Mouse (Mus musculus) layer of hippocampus, adult 9-10 months (tissue): ENCODE measurements at regions not wholly inside any gene's neighbourhood (a gene's known extent, or its start where the extent isn't known, plus 50 kb on each side); places are given as distances from the start of the nearest gene placed in this dataset.

ENCODE experiments used
- DNase-seq: peaks from one replicate; pipeline ENCODE4 v3.0.0; 2022; ENCODE audit warnings: low spot score

DNA sequence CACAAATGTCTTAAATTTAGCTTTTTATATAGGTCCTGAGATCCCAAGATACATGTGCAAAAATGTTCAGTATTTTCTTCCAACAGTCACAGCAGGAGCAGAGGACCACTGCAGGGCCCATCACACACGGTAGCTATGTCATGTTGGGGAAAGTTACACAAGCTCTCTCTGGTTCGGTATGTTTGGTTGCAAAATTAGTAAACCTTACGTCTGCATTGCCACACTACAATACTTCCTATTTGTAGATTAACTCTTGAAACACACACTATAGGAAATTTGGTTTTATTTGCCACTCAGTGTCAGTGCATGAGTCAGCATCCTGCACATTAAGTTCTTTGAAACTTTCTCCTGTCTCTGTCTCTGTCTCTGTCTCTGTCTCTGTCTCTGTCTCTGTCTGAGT, 82.0 kb downstream of the Cth start:
- DNase-seq, result no peak

DNA sequence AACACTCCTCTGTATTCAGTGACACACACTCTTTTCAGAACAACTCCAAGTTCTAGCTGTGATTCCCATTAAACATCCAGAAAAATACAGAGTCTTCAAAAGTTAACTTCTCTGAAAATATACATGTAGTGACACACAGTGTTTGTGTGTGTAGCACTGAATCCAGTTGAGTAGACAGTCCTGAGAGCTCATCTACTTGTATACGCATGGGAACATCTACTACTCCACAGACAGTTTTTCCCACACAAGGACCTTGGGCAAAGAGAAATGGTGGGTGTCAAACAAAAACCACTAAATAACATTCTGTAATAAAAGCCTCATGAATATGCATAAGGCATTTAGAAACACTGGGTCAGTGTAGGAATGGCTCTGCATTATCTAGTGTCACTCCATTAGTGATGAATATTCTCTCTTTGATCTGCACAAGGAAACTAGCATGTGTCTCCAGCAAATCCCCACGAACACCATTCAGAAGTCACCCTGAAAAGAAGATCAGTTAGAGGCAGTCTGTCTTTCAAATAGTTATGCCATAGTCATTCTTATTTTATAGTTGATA, 83.6 kb downstream of the Cth start:
- DNase-seq, result no peak

DNA sequence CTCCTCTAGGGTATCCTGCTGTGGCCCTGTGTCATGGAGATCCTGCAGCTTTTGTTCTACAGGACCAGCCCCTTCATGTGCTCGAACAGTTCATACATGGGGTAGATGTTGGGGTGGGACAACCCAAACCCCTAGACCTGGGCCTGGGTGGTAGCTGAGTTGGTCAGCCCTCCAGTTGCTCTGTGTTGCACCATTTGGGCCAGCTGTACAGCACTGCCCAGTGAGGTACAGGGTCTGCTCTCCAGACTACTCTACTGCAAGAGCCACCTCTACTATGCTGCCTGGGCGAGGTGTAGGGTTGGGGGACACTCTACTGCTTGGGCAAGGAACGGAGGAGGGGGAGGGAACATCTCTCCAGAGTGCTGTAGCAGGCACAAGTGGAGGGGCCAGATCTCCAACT, 120.6 kb downstream of the Cth start:
- DNase-seq, result no peak

DNA sequence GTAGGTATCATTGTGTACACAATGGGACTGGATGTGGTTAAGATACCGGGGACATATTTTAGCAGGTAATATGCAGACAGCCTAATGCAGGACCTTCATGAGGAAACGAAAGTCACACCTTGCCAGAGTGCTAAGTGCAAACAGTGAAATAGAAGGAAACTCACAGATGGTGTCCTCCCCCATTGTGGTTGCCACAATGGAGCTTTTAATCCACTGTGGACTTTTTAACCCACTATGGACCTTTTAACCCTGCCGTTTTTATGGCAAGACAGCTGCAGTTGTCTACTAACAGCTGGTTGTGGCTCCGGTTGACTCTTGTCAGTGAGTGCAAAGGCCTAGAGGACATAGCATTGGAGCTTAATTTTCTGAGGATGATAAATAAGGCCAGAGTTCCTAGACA, 121.5 kb downstream of the Cth start:
- DNase-seq, result no peak

DNA sequence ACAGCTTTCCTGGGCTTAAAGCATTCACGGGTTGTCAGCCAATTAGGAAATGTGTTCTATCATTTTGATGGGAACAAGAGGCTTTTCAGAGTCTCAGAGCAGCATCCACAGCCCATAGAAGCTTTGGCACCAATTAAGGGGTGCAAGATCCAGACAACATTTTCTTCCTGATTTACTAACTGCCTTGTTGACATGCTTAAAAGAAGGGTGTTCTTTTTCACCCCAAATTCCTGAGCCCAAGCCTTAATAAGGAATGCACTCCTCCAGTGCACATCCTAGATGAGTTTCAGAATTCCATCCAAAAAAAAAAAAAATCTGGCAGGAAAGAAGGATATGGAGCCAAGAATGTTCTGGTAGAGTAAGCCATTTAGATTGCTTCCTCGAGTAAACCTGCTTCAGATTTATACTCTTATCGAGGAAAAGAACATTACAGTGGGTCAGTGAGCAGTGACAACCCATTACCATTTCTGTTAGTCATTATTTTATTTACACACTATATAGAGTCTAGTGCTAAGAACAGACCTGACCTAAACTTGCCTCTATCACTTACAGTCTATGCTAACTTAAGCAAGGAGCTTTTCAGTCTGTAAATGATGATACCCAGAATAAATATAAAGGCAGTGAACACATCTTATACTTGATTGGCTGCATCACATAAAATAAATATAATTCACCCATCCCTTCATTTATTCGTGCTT, 137.2 kb downstream of the Cth start:
- no peak for DNase-seq

DNA sequence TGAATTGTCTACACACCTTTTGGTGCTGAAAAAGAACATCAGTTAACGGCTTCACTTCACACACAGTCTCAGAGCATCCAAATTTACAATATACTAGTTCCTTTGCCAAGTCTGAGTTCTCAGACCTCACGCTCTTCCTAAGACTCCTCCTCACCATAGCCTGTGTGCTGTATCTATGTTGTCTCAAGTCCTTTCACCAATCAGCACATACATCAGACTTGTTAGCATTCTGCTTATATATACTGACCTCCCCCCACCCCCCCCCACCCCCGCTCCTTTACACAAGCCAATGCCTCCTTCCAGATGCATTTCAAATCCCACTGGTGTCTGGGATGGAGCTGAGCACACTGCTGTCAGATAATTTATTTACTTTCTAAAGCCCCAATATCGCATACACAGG, 143.8 kb downstream of the Cth start:
- no peak for DNase-seq

DNA sequence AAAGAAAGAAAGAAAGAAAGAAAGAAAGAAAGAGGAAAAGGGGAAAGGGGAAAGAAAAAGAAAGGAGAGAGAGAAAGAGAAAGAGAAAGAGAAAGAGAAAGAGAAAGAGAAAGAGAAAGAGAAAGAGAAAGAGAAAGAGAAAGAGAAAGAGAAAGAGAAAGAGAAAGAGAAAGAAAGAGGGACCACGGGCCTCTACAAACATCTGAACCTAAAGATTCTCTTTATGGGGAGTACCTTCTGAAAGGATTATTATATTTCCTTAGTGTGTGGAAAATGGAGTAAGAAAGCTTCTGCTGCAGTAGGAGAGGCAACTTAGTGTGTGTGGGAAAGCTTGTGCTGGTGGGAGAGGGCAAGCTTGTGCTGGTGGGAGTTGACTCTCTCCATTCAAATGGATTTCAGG, 147.1 kb downstream of the Cth start:
- DNase-seq, result no peak

DNA sequence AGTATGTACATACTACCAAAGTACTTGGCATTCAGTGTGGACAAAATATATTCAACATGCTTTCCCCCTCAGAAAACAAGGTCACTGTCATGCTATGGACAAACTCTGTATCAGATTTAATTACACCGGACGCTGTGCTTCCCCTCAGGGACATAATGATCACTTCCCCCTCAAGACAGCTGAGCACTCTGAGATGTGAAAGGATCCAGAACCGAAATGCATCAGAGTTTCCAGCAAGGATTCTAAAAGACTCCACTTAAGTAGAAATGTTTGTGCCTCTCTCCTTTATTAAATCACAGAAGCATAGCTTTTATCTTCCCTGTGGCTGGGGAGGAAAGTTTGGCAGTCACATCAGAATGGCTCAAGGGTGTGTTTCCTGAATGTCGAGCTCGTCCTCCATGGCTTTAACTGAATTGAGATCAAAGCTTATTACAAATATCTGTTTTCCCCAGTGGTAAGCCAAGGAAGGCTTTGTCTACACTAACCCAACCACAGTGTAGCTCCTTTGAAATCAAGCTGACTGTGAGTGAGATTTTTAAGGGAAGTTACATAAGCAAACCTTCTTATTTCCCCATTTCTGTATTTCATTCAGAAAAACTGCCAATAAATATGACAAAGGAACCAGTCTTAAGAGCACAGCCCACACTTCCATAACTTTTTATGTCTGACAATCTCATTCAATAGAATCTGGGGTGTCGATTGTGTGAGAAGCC, 161.2 kb downstream of the Cth start:
- DNase-seq, result no peak

DNA sequence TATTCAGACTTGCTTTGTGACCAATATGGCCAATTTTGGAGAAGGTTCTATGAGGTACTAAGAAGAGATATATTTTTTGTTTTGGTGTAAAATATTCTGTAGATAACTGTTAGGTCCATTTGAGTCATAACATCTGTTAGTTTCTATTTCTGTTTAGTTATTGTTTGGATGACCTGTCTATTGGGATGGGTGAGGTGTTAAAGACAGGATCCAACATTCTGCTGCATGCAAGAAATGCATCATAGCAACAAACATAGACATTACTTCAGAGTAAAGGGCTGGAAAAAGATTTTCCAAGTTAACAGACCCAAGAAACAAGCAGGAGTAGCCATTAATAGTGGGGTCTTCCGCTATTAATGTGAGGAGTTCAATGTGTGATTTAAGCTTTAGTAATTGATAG, 165.0 kb downstream of the Cth start:
- DNase-seq, result no peak

DNA sequence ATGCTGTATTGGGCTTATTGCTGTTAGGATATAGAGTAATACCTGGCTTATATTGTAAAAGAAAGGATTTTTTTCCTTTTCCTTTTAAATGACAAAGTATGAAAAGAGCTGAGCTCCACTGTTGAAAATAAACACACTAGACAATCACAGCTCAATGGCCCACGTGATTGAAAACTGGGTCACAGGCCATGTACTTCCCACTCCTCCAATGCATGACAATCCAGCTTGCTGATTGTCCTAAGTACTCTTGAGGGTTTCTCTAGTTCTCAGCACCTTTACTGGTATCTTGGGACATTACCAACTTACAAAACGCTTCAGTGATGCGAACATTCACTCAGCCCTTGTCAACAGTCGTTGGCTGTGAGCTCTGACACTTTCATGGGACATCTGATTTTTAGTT, 170.1 kb downstream of the Cth start:
- DNase-seq, result no peak

DNA sequence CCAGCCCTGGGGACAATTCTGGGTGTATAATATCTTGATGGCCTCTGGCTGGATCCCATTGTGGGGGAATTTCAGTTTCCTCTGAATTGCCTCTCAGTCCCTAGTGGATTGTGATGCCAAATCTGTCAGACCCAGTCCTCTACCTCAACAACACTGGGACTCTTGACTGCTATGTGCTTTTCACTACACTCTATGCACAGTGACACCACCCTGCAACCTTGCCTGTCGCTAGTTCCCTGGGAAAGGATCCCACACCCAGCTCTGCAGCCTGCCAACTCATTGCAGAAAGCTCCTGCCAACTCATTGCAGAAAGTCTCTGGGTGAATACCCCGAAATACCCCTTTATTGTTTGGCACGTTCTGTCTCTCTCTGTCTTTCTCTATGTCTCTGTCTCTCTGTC, 174.6 kb downstream of the Cth start:
- DNase-seq, result no peak

DNA sequence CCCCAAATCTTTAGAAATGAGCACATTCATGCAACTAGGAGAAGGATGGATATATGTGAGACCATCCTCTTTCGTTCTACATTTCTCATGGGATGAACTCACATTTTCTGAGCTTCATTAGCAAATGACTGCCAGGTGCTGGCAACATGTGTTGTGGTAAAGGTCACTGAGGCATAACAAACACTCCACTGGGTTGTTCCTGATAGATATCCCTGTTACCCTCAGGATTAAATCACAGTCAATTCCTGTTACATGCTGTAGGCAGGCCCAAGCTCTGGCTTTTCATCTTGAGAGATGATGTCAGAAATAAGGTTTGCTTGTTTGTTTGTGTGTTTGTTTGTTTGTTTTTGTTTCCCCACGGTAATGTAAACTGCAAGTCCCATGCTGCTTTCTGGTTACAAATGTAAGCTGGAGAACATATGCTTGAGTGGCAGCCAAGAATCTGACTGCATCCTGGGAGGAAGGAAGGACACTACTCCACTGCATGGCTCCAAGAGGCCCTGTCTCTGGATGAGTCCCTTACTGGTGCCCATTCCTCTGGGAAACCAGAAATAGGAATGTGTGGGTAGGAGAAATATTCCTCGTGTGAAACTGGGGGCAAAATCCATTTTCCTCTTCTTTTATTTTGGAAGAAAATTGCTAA, 176.4 kb downstream of the Cth start:
- no peak for DNase-seq

DNA sequence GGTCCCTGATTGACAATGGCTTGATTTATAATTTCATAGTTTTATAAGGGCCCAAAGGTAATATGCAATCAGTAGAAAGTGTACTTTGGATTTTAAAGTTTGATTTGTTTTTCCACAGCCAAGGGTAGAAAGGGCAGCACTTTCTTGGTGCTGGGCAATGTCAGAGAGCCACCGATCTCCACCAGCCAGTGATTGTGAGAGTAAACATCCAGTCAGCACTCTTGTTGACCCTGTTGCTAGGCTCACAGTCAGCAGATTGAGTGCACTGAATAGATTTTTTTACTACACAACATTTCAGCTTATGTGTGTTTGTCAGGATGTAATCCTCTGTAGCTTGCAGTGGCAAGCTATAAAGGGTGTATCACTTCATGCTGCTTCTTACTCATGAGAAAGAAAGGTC, 176.3 kb downstream of the Ptger3 start:
- DNase-seq, result no peak

DNA sequence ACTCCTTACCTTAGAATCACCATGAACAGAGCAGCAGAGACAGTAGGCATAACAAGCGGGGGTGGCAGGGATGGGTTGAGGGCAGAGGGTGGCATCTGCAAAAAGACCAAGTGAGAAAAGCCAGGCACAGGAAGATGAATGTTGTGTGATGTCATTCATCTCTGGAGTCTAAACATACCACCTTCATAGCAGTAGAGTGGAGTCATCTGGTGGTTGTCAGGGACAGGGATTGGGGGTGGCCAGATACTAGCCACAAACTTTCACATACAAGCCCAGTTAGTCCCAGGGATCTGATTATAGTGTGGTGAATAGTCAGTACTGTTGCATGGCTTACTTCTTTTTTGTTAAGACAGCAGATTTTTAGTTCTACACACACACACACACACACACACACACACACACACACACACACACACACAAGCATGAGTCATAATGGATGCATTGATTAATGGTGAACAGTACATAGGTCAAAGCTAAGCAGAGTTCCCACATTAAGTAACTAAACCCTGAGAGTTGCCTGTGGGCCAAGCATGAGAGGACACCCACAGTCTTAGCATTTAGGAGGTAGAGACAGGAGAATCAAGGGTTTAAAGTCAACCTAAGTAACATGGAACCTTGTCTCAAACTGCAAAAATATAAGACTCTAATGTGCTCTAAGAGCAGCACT, 173.1 kb downstream of the Ptger3 start:
- DNase-seq, result no peak

DNA sequence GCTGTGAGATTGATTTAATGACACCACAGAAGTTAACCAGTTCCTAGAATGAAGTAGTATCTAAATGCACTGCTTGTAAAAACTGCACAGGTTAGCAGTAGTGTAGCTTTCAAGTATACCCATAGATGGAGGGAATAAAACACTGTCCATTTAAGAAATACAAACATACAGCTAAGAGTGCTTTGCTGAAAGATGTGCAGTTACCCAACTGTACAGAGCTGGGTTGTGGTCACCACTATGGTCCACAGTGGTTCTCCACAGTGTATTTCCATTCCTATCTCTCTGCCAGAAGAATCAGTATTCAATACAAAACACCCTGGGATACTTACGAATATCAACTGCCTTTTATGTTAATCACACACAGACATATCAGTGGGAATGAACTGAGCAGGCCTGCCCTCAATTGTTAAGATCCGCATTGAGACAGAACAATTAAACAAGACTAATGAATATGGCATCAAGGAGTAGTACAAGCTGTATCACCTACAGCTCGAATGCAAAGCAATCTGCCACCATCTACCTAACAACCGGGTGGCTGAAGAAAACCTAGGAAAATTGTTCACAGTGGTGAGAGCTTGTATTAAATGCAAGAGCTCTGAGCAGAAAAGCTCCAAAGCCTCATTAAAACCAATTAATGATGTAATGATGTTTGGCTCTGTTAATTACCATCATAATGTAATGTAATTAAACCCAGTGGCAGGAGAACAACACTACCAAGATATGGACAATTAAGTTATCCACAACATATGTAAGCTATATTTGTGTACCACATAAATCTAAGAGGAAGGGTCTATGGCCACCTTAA, 165.6 kb downstream of the Ptger3 start:
- DNase-seq, result no peak

DNA sequence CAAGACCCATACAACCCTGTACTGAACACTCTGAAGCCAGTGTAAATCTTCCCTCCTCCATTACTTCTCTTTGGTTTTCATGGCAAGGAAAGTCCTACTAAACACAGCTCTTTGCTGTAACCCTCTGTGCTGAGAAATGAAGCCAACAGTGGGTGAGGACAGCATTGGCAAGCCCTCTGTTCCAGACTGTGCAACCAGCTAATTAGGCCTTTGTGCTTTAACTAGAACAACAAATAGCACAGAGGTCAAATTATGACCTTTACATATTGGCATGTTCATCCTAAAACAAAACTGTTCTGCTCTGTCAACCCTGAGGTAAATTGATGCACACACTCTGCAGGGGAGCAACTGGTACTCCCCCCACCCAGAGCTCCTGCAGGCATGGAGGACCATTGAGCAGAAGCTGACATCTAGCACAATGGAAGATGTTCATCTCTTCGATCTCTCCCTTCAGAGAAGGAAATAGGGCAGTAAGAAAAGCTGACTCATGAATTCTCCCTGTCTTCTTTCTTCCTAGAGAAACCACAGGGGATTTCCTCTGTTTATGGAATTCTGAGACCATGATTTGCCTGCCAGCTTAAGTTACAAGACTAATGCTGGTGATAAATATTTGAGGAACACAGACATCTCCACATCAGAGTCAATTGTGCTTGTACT, 163.1 kb downstream of the Ptger3 start:
- no peak for DNase-seq

DNA sequence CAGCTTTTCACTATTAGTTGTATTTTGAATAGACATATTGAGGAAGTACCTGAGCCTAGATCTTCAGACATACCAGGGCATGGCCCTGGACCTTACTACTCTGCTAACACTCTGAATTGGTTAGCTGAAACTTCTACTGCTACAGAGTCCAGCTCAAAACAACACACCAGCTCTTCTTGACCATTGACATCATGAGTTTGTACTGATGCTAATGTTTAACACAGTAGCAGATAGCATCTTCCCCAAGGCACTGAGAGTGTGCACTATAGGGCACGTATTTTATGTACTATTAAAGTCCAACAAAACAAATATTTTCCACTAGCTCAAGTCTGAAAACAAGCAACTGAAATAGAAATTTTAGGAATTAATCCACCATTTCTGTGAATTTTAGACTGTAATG, 157.8 kb downstream of the Ptger3 start:
- DNase-seq, result no peak

DNA sequence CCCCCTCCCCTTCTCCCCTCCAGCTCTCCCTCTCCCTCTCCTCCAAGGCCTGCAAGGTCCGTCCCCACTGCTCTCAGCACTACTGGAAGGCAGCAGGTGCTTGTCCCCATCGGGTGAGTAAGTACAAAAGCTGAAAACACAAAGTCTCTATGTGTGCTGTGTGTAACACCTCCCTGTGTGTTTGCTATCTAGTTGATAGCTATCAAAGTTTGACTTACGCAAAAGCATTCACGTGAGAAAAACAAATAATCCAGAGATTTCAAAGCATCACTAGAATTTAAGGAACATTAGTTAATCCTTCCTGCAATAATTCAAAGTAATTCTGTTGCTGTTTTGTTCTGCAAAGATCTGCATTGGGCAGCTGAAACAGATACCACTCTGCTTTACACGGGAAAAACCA, 156.5 kb downstream of the Ptger3 start:
- DNase-seq, result no peak

DNA sequence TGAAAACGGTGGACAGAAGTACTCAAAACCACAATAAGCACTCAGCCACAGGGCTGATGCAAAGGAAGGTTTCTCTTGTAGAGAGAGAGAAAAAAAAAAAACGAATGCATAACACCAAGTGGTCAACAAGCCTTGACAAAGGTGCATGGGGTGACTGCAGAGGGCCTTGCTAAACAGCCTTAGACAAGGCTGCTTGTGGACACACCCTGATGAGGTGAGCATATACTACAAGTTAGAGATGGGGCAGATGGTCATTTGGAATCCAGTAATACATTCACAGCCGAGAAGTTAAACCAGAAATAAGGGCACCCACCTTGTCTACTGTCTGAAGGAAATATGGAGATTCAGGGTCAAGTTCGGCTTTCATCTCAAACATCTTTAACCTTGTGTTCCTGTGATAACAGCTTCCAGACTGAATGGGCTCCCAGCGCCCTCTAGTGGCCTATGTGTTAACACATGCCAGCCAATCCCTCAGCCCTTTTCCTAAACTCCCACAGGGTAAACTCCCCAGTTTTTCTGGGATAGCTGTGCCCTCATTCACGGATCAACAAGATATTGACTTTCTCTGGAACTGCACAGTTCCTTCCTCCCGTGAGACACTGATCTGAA, 150.7 kb downstream of the Ptger3 start:
- peak; percentile 11 for DNase-seq

DNA sequence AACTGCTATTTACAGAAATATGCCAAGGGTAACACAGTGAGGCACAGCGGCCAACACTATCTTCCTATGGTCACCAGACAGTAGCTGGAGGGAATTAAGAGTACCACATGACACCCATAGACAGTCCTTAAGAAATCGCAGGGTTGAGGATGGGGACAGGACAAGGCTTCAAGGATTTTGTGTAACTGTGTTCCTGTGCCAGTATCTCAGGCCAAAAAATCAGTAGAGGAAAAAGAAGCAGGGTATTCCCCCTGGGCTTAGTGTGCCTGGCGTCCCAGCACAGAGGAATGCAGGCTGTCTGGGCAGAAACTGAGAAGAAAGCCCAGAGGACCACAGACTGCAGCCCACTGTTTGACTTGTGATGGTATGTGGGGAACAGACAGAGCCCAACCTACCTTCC, 147.3 kb downstream of the Ptger3 start:
- DNase-seq, result no peak
